Mouse (Mus musculus): ENCODE data around the gene Ptges.

The Ptges gene

GRCm38 (mm10) chr2:30848184-30848583, 81.5 kb downstream of the Ptges start:
- DNase-seq (ENCODE audit: low spot score), result no peak

- DNase-seq (ENCODE audit: low spot score), result no peak
Measured at GRCm38 (mm10) chr2:30846723-30847122, 82.9 kb downstream of the Ptges start.

- DNase-seq (ENCODE audit: low spot score), result no peak
Measured at GRCm38 (mm10) chr2:30846236-30846635, 83.4 kb downstream of the Ptges start.

- peak; percentile 34 for DNase-seq (ENCODE audit: low spot score)
Measured at GRCm38 (mm10) chr2:30845152-30846070, 84.3 kb downstream of the Ptges start.

GRCm38 (mm10) chr2:30842615-30843014, 87.0 kb downstream of the Ptges start:
- no peak for DNase-seq (ENCODE audit: low spot score)

All from adipocyte (in vitro differentiated cells).